Mouse (Mus musculus) left cerebral cortex, adult 8-10 months (tissue): ENCODE data around the gene Tor1aip1. TPM values are rescaled to one million over a fixed set of nuclear protein-coding genes. Genes with fewer than 3 reads are reported as not detected.

Experiments used
- DNase-seq, 2 experiments: peaks; one replicate each; pipeline ENCODE4 v3.0.0; 2022; ENCODE audit warnings: low spot score in 2 of 2
- total RNA-seq, 4 experiments: library from RNA; stranded (reverse); gene quantifications; 2 replicates each; pipeline ENCODE4 v1.2.4; 2022

Tor1aip1 gene
- total RNA-seq, 4 experiments from 2014 or later, result 31.6 to 35.0 (median 34.9) TPM

- no peak for DNase-seq
These were observed 2.4 kb downstream of the Tor1aip1 start for GRCm38 (mm10) chr1:156033921-156034320.

- no peak for DNase-seq
These were observed 7.8 kb downstream of the Tor1aip1 start for GRCm38 (mm10) chr1:156028340-156028975.

- DNase-seq, result no peak
These were observed 8.4 kb downstream of the Tor1aip1 start for GRCm38 (mm10) chr1:156027849-156028248.

GRCm38 (mm10) chr1:156024831-156025503 lies 11.3 kb downstream of the Tor1aip1 start:
- DNase-seq, result peak in 1 of 2 experiments; percentile 24

- DNase-seq, result no peak
These were observed 15.9 kb downstream of the Tor1aip1 start for GRCm38 (mm10) chr1:156020402-156020801.

- DNase-seq, result no peak
These were observed 16.5 kb downstream of the Tor1aip1 start for GRCm38 (mm10) chr1:156019800-156020199.

GRCm38 (mm10) chr1:156009003-156009402 lies 27.3 kb downstream of the Tor1aip1 start:
- no peak for DNase-seq

GRCm38 (mm10) chr1:156005906-156006305 lies 30.4 kb downstream of the Tor1aip1 start:
- no peak for DNase-seq

GRCm38 (mm10) chr1:156003201-156003935 lies 32.9 kb downstream of the Tor1aip1 start:
- DNase-seq, result no peak

GRCm38 (mm10) chr1:156002366-156002765 lies 33.9 kb downstream of the Tor1aip1 start:
- no peak for DNase-seq

- no peak for DNase-seq
These were observed 40.7 kb downstream of the Tor1aip1 start for GRCm38 (mm10) chr1:155995612-155996011.

GRCm38 (mm10) chr1:155994524-155994923 lies 41.8 kb downstream of the Tor1aip1 start:
- DNase-seq, result no peak

GRCm38 (mm10) chr1:155990391-155990790 lies 45.9 kb downstream of the Tor1aip1 start:
- DNase-seq, result no peak

- DNase-seq, result no peak
These were observed 46.9 kb downstream of the Tor1aip1 start for GRCm38 (mm10) chr1:155989387-155989786.

- no peak for DNase-seq
These were observed 48.7 kb downstream of the Tor1aip1 start for GRCm38 (mm10) chr1:155987625-155988024.

- DNase-seq, result no peak
These were observed 61.3 kb downstream of the Tor1aip1 start for GRCm38 (mm10) chr1:155974931-155975330.

GRCm38 (mm10) chr1:155973719-155974379 lies 62.4 kb downstream of the Tor1aip1 start:
- DNase-seq, result no peak

GRCm38 (mm10) chr1:155973068-155973718 lies 63.1 kb downstream of the Tor1aip1 start, which contains the start of gene Cep350:
TSS of gene Cep350 (minus strand) at chr1:155973255.
- peak; percentile 89 to 96 for DNase-seq

- peak in 1 of 2 experiments; percentile 39 for DNase-seq
These were observed 63.9 kb downstream of the Tor1aip1 start for GRCm38 (mm10) chr1:155972146-155973067.
